Mouse (Mus musculus): ENCODE data around the gene Frmd4b. TPM values are rescaled to one million over a fixed set of nuclear protein-coding genes. Genes with fewer than 3 reads are reported as not detected.

Gene Frmd4b
- polyA plus RNA-seq, 1 experiment = 15.6 TPM

GRCm38 (mm10) chr6:97409467-97410239 is 207.7 kb downstream of the Frmd4b start:
- no peak for DNase-seq
- H3K27ac ChIP-seq (ENCODE audit: insufficient read depth, low read length) = no peak overlapping the region
- WGBS = 51% methylated on average over 5 of the region's 5 CpGs
- no peaks in the 10 kb centered on the region for H3K27me3 ChIP-seq (ENCODE audit: control insufficient read depth, insufficient read depth, low read length)
- no peak overlapping the region for H3K4me3 ChIP-seq (replicated peaks; ENCODE audit: insufficient read depth, low read depth, low read length)
- TF ChIP-seq CTCF (IDR thresholded peaks at IDR 0.05; ENCODE audit: borderline replicate concordance, insufficient read depth, low read depth, low read length) = no peak
- no peak for TF ChIP-seq POLR2A (IDR thresholded peaks at IDR 0.05; ENCODE audit: borderline replicate concordance, insufficient read depth, low read length)
- no peaks in the 10 kb centered on the region for H3K4me1 ChIP-seq (ENCODE audit: control insufficient read depth, insufficient read depth, low read length)

- Histone ChIP-seq H3K4me1 (ENCODE audit: control insufficient read depth, insufficient read depth, low read length) (no peaks in the 10 kb centered on the region), H3K27me3 (ENCODE audit: control insufficient read depth, insufficient read depth, low read length) (no peaks in the 10 kb centered on the region), H3K27ac (ENCODE audit: insufficient read depth, low read length) (no peak overlapping the region), H3K4me3 (replicated peaks; ENCODE audit: insufficient read depth, low read depth, low read length) (no peak overlapping the region)
- WGBS = 94% methylated on average over 3 of the region's 3 CpGs
- TF ChIP-seq POLR2A (IDR thresholded peaks at IDR 0.05; ENCODE audit: borderline replicate concordance, insufficient read depth, low read length) (no peak), CTCF (IDR thresholded peaks at IDR 0.05; ENCODE audit: borderline replicate concordance, insufficient read depth, low read depth, low read length) (no peak)
- no peak for DNase-seq
These were observed 209.4 kb downstream of the Frmd4b start for GRCm38 (mm10) chr6:97407914-97408313.

- DNase-seq = no peak
- Histone ChIP-seq H3K4me3 (replicated peaks; ENCODE audit: insufficient read depth, low read depth, low read length) (no peak overlapping the region), H3K4me1 (ENCODE audit: control insufficient read depth, insufficient read depth, low read length) (no peaks in the 10 kb centered on the region), H3K27ac (ENCODE audit: insufficient read depth, low read length) (no peak overlapping the region), H3K27me3 (ENCODE audit: control insufficient read depth, insufficient read depth, low read length) (no peaks in the 10 kb centered on the region)
- TF ChIP-seq POLR2A (IDR thresholded peaks at IDR 0.05; ENCODE audit: borderline replicate concordance, insufficient read depth, low read length) (no peak), CTCF (IDR thresholded peaks at IDR 0.05; ENCODE audit: borderline replicate concordance, insufficient read depth, low read depth, low read length) (no peak)
- 79% methylated on average over 5 of the region's 5 CpGs for WGBS
These were observed 209.9 kb downstream of the Frmd4b start for GRCm38 (mm10) chr6:97407425-97407824.

- Histone ChIP-seq H3K27me3 (ENCODE audit: control insufficient read depth, insufficient read depth, low read length) (no peaks in the 10 kb centered on the region), H3K27ac (ENCODE audit: insufficient read depth, low read length) (peak overlapping the region; percentile 15; the same call in 1 of the 2 replicates), H3K4me1 (ENCODE audit: control insufficient read depth, insufficient read depth, low read length) (no peaks in the 10 kb centered on the region), H3K4me3 (replicated peaks; ENCODE audit: insufficient read depth, low read depth, low read length) (no peak overlapping the region)
- no peak for TF ChIP-seq POLR2A (IDR thresholded peaks at IDR 0.05; ENCODE audit: borderline replicate concordance, insufficient read depth, low read length)
- TF ChIP-seq CTCF (IDR thresholded peaks at IDR 0.05; ENCODE audit: borderline replicate concordance, insufficient read depth, low read depth, low read length) = no peak
- DNase-seq = peak in 1 of 2 experiments; percentile 33
- WGBS = 69% methylated on average over 7 of the region's 7 CpGs
These were observed 212.0 kb downstream of the Frmd4b start for GRCm38 (mm10) chr6:97405311-97405710.

GRCm38 (mm10) chr6:97402822-97403472 is 214.4 kb downstream of the Frmd4b start:
- H3K4me3 ChIP-seq (replicated peaks; ENCODE audit: insufficient read depth, low read depth, low read length) = no peak overlapping the region
- no peaks in the 10 kb centered on the region for H3K4me1 ChIP-seq (ENCODE audit: control insufficient read depth, insufficient read depth, low read length)
- TF ChIP-seq POLR2A (IDR thresholded peaks at IDR 0.05; ENCODE audit: borderline replicate concordance, insufficient read depth, low read length) (no peak), CTCF (IDR thresholded peaks at IDR 0.05; ENCODE audit: borderline replicate concordance, insufficient read depth, low read depth, low read length) (no peak)
- no peaks in the 10 kb centered on the region for H3K27me3 ChIP-seq (ENCODE audit: control insufficient read depth, insufficient read depth, low read length)
- no peak for DNase-seq
- H3K27ac ChIP-seq (ENCODE audit: insufficient read depth, low read length) = no peak overlapping the region
- 71% methylated on average over 9 of the region's 10 CpGs for WGBS

- Histone ChIP-seq H3K4me3 (replicated peaks; ENCODE audit: insufficient read depth, low read depth, low read length) (no peak overlapping the region), H3K27me3 (ENCODE audit: control insufficient read depth, insufficient read depth, low read length) (no peaks in the 10 kb centered on the region), H3K4me1 (ENCODE audit: control insufficient read depth, insufficient read depth, low read length) (no peaks in the 10 kb centered on the region), H3K27ac (ENCODE audit: insufficient read depth, low read length) (no peak overlapping the region)
- DNase-seq = no peak
- 89% methylated on average over 6 of the region's 6 CpGs for WGBS
- TF ChIP-seq POLR2A (IDR thresholded peaks at IDR 0.05; ENCODE audit: borderline replicate concordance, insufficient read depth, low read length) = no peak
- TF ChIP-seq CTCF (IDR thresholded peaks at IDR 0.05; ENCODE audit: borderline replicate concordance, insufficient read depth, low read depth, low read length) = no peak
These were observed 216.9 kb downstream of the Frmd4b start for GRCm38 (mm10) chr6:97400446-97400845.

- Histone ChIP-seq H3K4me3 (replicated peaks; ENCODE audit: insufficient read depth, low read depth, low read length) (no peak overlapping the region), H3K27ac (ENCODE audit: insufficient read depth, low read length) (no peak overlapping the region), H3K27me3 (ENCODE audit: control insufficient read depth, insufficient read depth, low read length) (no peaks in the 10 kb centered on the region), H3K4me1 (ENCODE audit: control insufficient read depth, insufficient read depth, low read length) (no peaks in the 10 kb centered on the region)
- WGBS = 90% methylated on average over 4 of the region's 4 CpGs
- no peak for DNase-seq
- TF ChIP-seq CTCF (IDR thresholded peaks at IDR 0.05; ENCODE audit: borderline replicate concordance, insufficient read depth, low read depth, low read length) (no peak), POLR2A (IDR thresholded peaks at IDR 0.05; ENCODE audit: borderline replicate concordance, insufficient read depth, low read length) (no peak)
These were observed 219.4 kb downstream of the Frmd4b start for GRCm38 (mm10) chr6:97397935-97398334.

- Histone ChIP-seq H3K4me3 (replicated peaks; ENCODE audit: insufficient read depth, low read depth, low read length) (no peak overlapping the region), H3K27me3 (ENCODE audit: control insufficient read depth, insufficient read depth, low read length) (no peaks in the 10 kb centered on the region), H3K4me1 (ENCODE audit: control insufficient read depth, insufficient read depth, low read length) (no peaks in the 10 kb centered on the region), H3K27ac (ENCODE audit: insufficient read depth, low read length) (no peak overlapping the region)
- 76% methylated on average over 3 of the region's 3 CpGs for WGBS
- no peak for DNase-seq
- TF ChIP-seq POLR2A (IDR thresholded peaks at IDR 0.05; ENCODE audit: borderline replicate concordance, insufficient read depth, low read length) (no peak), CTCF (IDR thresholded peaks at IDR 0.05; ENCODE audit: borderline replicate concordance, insufficient read depth, low read depth, low read length) (no peak)
These were observed 220.4 kb downstream of the Frmd4b start for GRCm38 (mm10) chr6:97396957-97397354.

All from cerebellum, adult 2 months (tissue).